Mouse (Mus musculus) liver, adult 2 months (tissue): Measurements from ENCODE around the gene Shoc2. TPM values are rescaled to one million over a fixed set of nuclear protein-coding genes. Genes with fewer than 3 reads are reported as not detected.

Experiments used
- DNase-seq: peaks from one replicate; pipeline ENCODE4 v3.0.0-alpha.2; 2011; ENCODE audit warnings: low read depth, low spot score; ENCODE audit errors: extremely low read depth
- H3K27ac ChIP-seq: fragments of 200-500 bp; replicated peaks from 2 replicates; pipeline ENCODE4 v1.5.1; 2012; ENCODE audit warnings: low read depth, mild to moderate bottlenecking, control low read depth, inconsistent platforms, low read length; ENCODE audit not compliant: insufficient read depth
- H3K27me3 ChIP-seq: fragments of 200-500 bp; 2 replicates; pipeline ENCODE4 v1.6.1; 2012; ENCODE audit warnings: mild to moderate bottlenecking, moderate library complexity, low read length, inconsistent platforms; ENCODE audit not compliant: control insufficient read depth, insufficient read depth
- H3K36me3 ChIP-seq: fragments of 200-500 bp; 2 replicates; pipeline ENCODE4 v1.6.1; 2012; ENCODE audit warnings: low read length, inconsistent platforms; ENCODE audit not compliant: control insufficient read depth, insufficient read depth
- H3K4me1 ChIP-seq: fragments of 200-500 bp; 2 replicates; pipeline ENCODE4 v1.6.1; 2011; ENCODE audit warnings: low read length; ENCODE audit not compliant: control insufficient read depth, insufficient read depth
- H3K4me3 ChIP-seq: fragments of 200-500 bp; 2 replicates; pipeline ENCODE4 v1.5.1; 2011; ENCODE audit warnings: low read depth, mild to moderate bottlenecking, control low read depth, low read length, moderate library complexity; ENCODE audit not compliant: insufficient read depth
- H3K79me2 ChIP-seq: fragments of 200-500 bp; 2 replicates; pipeline ENCODE4 v1.6.1; 2012; ENCODE audit warnings: inconsistent platforms, mild to moderate bottlenecking, low read length, moderate library complexity; ENCODE audit not compliant: control insufficient read depth, insufficient read depth
- H3K9ac ChIP-seq: fragments of 200-500 bp; 2 replicates; pipeline ENCODE4 v1.6.1; 2012; ENCODE audit warnings: low read depth, mild to moderate bottlenecking, control low read depth, inconsistent platforms, low read length
- CTCF ChIP-seq: fragments of 200-500 bp; IDR thresholded peaks from 2 replicates; pipeline ENCODE4 v1.5.1; 2011; ENCODE audit warnings: low read depth, low read length, control low read depth
- POLR2A ChIP-seq: fragments of 200-500 bp; IDR thresholded peaks from 2 replicates; pipeline ENCODE4 v1.6.1; 2011; ENCODE audit warnings: low read length, control low read depth; ENCODE audit not compliant: insufficient read depth; ENCODE audit errors: extremely low read depth
- WGBS: fragments of 180-500 bp; shearing (Covaris S2); methylation state at CpG from one replicate; pipeline ENCODE4 v1.1.7; 2018; 5-methylcytosine and 5-hydroxymethylcytosine counted together
- polyA plus RNA-seq: library from polyadenylated mRNA; depleted of rRNA; stranded (reverse); fragments of >200 nt; gene quantifications from 2 replicates; pipeline ENCODE4 v1.2.3, GENCODE M21; 2012; rRNA removed
- total RNA-seq: library from RNA; depleted of rRNA; stranded (reverse); fragments of >200 nt; gene quantifications from 2 replicates; pipeline ENCODE4 v1.2.3, GENCODE M21; 2014; rRNA removed

Gene Shoc2
- total and polyA plus RNA-seq, 2 experiments = 9.7 to 21.8 TPM

- no peak overlapping the region for H3K4me3 ChIP-seq
- no peaks in the 10 kb centered on the region for H3K36me3 ChIP-seq
- no peaks in the 10 kb centered on the region for H3K79me2 ChIP-seq
- no peaks in the 10 kb centered on the region for H3K27me3 ChIP-seq
- no peak overlapping the region for H3K9ac ChIP-seq
- TF ChIP-seq CTCF (no peak), POLR2A (no peak)
- H3K4me1 ChIP-seq = no peaks in the 10 kb centered on the region
- WGBS = 54% methylated on average over 10 of the region's 10 CpGs
- DNase-seq = no peak
- H3K27ac ChIP-seq = no peak overlapping the region
Observed at GRCm38 (mm10) chr19:54076362-54077349, 132.6 kb downstream of the Shoc2 start.

GRCm38 (mm10) chr19:54081303-54081702, 137.2 kb downstream of the Shoc2 start:
- H3K4me1 ChIP-seq = no peaks in the 10 kb centered on the region
- WGBS = 81% methylated on average over 9 of the region's 9 CpGs
- H3K27me3 ChIP-seq = no peaks in the 10 kb centered on the region
- no peaks in the 10 kb centered on the region for H3K36me3 ChIP-seq
- TF ChIP-seq CTCF (no peak), POLR2A (no peak)
- no peak overlapping the region for H3K27ac ChIP-seq
- DNase-seq = no peak
- no peaks in the 10 kb centered on the region for H3K79me2 ChIP-seq
- H3K4me3 ChIP-seq = no peak overlapping the region
- H3K9ac ChIP-seq = no peak overlapping the region

- Histone ChIP-seq H3K4me3 (no peak overlapping the region), H3K27me3 (no peaks in the 10 kb centered on the region), H3K36me3 (no peaks in the 10 kb centered on the region), H3K27ac (no peak overlapping the region), H3K4me1 (no peaks in the 10 kb centered on the region), H3K9ac (no peak overlapping the region), H3K79me2 (no peaks in the 10 kb centered on the region)
- DNase-seq = no peak
- 85% methylated on average over 9 of the region's 9 CpGs for WGBS
- TF ChIP-seq CTCF (no peak), POLR2A (no peak)
Observed at GRCm38 (mm10) chr19:54081716-54082165, 137.6 kb downstream of the Shoc2 start.

Other genes starting within 250 kb of the Shoc2 start
- 89.5 and 92.5 TPM in 2 replicates for gene Pdcd4, start 52.1 kb upstream of the Shoc2 start, total RNA-seq
- 16.4 and 17.8 TPM in 2 replicates for gene Pdcd4, start 52.1 kb upstream of the Shoc2 start, polyA plus RNA-seq
- 18.7 and 19.7 TPM in 2 replicates for gene Bbip1, start 321 bp downstream of the Shoc2 start, total RNA-seq
- gene Bbip1, start 321 bp downstream of the Shoc2 start, polyA plus RNA-seq = 3.0 and 3.8 TPM in 2 replicates
- not detected in 2 replicates for gene Adra2a, start 99.8 kb downstream of the Shoc2 start, total RNA-seq
- gene Adra2a, start 99.8 kb downstream of the Shoc2 start, polyA plus RNA-seq = 0.07 TPM in 1 of 2 replicates, not detected in the other